Mouse (Mus musculus): Measurements from ENCODE around the gene Yod1.

Gene Yod1

GRCm38 (mm10) chr1:130732706-130733658 is 15.9 kb downstream of the Yod1 start:
- no peak for DNase-seq (ENCODE audit: low read depth, low spot score)

- DNase-seq (ENCODE audit: low read depth, low spot score) = no peak
Measured at GRCm38 (mm10) chr1:130733671-130734070, 16.5 kb downstream of the Yod1 start.

- DNase-seq (ENCODE audit: low read depth, low spot score) = no peak
Measured at GRCm38 (mm10) chr1:130734452-130734851, 17.3 kb downstream of the Yod1 start.

- DNase-seq (ENCODE audit: low read depth, low spot score) = no peak
Measured at GRCm38 (mm10) chr1:130734852-130735251, 17.7 kb downstream of the Yod1 start.

- DNase-seq (ENCODE audit: low read depth, low spot score) = no peak
Measured at GRCm38 (mm10) chr1:130737411-130737881, 20.3 kb downstream of the Yod1 start.

- DNase-seq (ENCODE audit: low read depth, low spot score) = no peak
Measured at GRCm38 (mm10) chr1:130737916-130738315, 20.8 kb downstream of the Yod1 start.

GRCm38 (mm10) chr1:130738551-130739106 is 21.5 kb downstream of the Yod1 start:
- no peak for DNase-seq (ENCODE audit: low read depth, low spot score)

GRCm38 (mm10) chr1:130739636-130740035 is 22.5 kb downstream of the Yod1 start:
- DNase-seq (ENCODE audit: low read depth, low spot score) = no peak

- no peak for DNase-seq (ENCODE audit: low read depth, low spot score)
Measured at GRCm38 (mm10) chr1:130740227-130740648, 23.1 kb downstream of the Yod1 start.

- DNase-seq (ENCODE audit: low read depth, low spot score) = peak; percentile 72
Measured at GRCm38 (mm10) chr1:130740781-130741720, 23.9 kb downstream of the Yod1 start.

GRCm38 (mm10) chr1:130742201-130742600 is 25.1 kb downstream of the Yod1 start:
- no peak for DNase-seq (ENCODE audit: low read depth, low spot score)

GRCm38 (mm10) chr1:130743775-130744174 is 26.6 kb downstream of the Yod1 start:
- DNase-seq (ENCODE audit: low read depth, low spot score) = no peak

- no peak for DNase-seq (ENCODE audit: low read depth, low spot score)
Measured at GRCm38 (mm10) chr1:130744217-130744616, 27.1 kb downstream of the Yod1 start.

GRCm38 (mm10) chr1:130744961-130745360 is 27.8 kb downstream of the Yod1 start:
- no peak for DNase-seq (ENCODE audit: low read depth, low spot score)

- DNase-seq (ENCODE audit: low read depth, low spot score) = no peak
Measured at GRCm38 (mm10) chr1:130745591-130745990, 28.5 kb downstream of the Yod1 start.

GRCm38 (mm10) chr1:130746819-130747218 is 29.7 kb downstream of the Yod1 start:
- DNase-seq (ENCODE audit: low read depth, low spot score) = no peak

GRCm38 (mm10) chr1:130759689-130760088 is 42.6 kb downstream of the Yod1 start:
- no peak for DNase-seq (ENCODE audit: low read depth, low spot score)

GRCm38 (mm10) chr1:130761597-130761996 is 44.5 kb downstream of the Yod1 start:
- no peak for DNase-seq (ENCODE audit: low read depth, low spot score)

GRCm38 (mm10) chr1:130762045-130762760 is 45.1 kb downstream of the Yod1 start:
- DNase-seq (ENCODE audit: low read depth, low spot score) = no peak

- DNase-seq (ENCODE audit: low read depth, low spot score) = no peak
Measured at GRCm38 (mm10) chr1:130764027-130764461, 46.9 kb downstream of the Yod1 start.

- DNase-seq (ENCODE audit: low read depth, low spot score) = no peak
Measured at GRCm38 (mm10) chr1:130767066-130767465, 49.9 kb downstream of the Yod1 start.
